Mouse (Mus musculus): ENCODE measurements around the gene Vmn1r94.
"Not testable (repeated sequence)": the region's sequence is repeated elsewhere in the genome, so short reads cannot be mapped to it uniquely, and the experiment has no call there.

The Vmn1r94 gene

DNA sequence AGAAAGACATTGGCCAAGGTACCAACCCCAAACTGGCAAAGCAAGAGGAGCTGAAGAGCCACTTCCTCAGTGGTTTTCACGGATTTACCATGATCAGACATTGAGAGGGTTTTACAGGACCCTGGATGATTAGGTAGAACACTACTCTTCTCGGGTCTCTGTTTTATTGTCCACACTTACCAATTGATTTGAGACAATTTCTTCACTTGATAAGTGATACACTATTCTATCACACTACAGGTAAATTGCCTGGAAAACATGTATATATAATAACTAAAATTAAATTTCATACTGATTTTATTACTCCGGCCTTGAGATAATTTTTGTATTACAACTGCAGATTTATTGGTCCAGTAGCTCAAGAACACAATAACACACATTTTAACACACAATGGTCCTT is at the start of gene Vmn1r94:
TSS of gene Vmn1r94 (minus strand) at position 101 of the 400 bp plus-strand sequence.
- not testable (repeated sequence) for DNase-seq (ENCODE audit: low read depth, low spot score)

DNA sequence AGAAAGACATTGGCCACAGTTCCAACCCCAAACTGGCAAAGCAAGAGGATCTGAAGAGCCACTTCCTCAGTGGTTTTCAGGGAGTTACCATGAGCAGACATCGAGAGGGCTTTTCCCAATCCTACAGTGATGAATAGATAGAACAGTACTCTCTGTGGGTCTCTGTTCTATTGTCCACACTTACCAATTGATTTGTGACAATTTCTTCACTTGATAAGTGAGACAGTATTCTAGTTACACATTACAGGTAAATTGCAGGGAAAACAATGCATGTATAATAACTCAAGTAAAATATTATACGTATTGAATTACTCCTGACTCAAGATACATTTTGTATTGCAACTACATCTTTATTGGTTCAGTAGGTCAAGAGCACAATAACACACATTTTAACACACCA is 37.3 kb upstream of the Vmn1r94 start, which contains the start of gene Gm6164:
TSS of gene Gm6164 (minus strand) at position 101 of the 400 bp plus-strand sequence.
- DNase-seq (ENCODE audit: low read depth, low spot score): not testable (repeated sequence)

DNA sequence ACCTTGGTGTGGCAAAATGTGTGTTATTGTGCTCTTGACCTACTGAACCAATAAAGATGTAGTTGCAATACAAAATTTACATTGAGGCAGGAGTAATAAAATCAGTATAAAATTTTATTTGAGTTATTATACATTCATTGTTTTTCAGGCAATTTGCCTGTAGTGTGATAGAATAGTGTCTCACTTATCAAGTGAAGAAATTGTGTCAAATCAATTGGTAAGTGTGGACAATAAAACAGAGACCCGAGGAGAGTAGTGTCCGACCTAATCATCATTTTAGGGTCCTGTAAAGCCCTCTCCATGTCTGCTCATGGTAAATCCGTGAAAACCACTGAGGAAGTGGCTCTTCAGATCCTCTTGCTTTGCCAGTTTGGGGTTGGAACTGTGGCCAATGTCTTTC is 25.2 kb upstream of the Vmn1r94 start, which contains the start of gene Vmn1r95:
TSS of gene Vmn1r95 (plus strand) at position 301 of the 400 bp plus-strand sequence.
- DNase-seq (ENCODE audit: low read depth, low spot score): not testable (repeated sequence)

- not testable (repeated sequence) for DNase-seq (ENCODE audit: low read depth, low spot score)
Observed at GRCm38 (mm10) chr7:20138988-20139387, 29.2 kb downstream of the Vmn1r94 start, which contains the start of gene Vmn1r93. Gene Vmn1r93, minus strand, starts transcription at chr7:20139088.

DNA sequence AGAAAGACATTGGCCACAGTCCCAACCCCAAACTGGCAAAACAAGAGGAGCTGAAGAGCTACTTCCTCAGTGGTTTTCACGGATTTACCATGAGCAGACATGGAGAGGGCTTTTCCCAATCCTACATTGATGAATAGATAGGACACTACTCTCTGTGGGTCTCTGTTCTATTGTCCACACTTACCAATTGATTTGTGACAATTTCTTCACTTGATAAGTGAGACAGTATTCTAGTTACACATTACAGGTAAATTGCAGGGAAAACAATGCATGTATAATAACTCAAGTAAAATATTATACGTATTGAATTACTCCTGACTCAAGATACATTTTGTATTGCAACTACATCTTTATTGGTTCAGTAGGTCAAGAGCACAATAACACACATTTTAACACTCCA is 45.7 kb downstream of the Vmn1r94 start, which contains the start of gene Gm16442:
TSS of gene Gm16442 (minus strand) at position 101 of the 400 bp plus-strand sequence.
- not testable (repeated sequence) for DNase-seq (ENCODE audit: low read depth, low spot score)

All from c-Kit-negative CD71-positive TER-119-positive erythroid progenitor cells, embryonic 14.5 days (primary cell).